Mouse (Mus musculus): ENCODE data around the gene Ankrd6. TPM values are rescaled to one million over a fixed set of nuclear protein-coding genes. Genes with fewer than 3 reads are reported as not detected.

Ankrd6 gene
- total and polyA plus RNA-seq, 3 experiments, result 0.61 to 5.9 (median 3.9) TPM

- Histone ChIP-seq H3K36me3 (replicated peaks) (no peaks in the 10 kb centered on the region), H3K4me3 (ENCODE audit: low read depth, low read length) (no peak overlapping the region)
- ATAC-seq (ENCODE audit: extremely low read depth, insufficient number of reproducible peaks, low FRiP score, poor library complexity, severe bottlenecking), result no peak
Measured at GRCm38 (mm10) chr4:32939964-32940363, 10.7 kb downstream of the Ankrd6 start.

GRCm38 (mm10) chr4:32939521-32939920 lies 11.1 kb downstream of the Ankrd6 start:
- no peaks in the 10 kb centered on the region for H3K36me3 ChIP-seq (replicated peaks)
- no peaks in the 10 kb centered on the region for H3K9me3 ChIP-seq (replicated peaks)
- H3K27me3 ChIP-seq (ENCODE audit: insufficient read depth, low read length), result peaks cover 9% of the 10 kb centered on the region
- TF ChIP-seq GATA1 (IDR thresholded peaks at IDR 0.05; ENCODE audit: borderline replicate concordance, low read length) (no peak), GATA2 (IDR thresholded peaks at IDR 0.05; ENCODE audit: borderline replicate concordance, low read depth, low read length) (no peak), TAL1 (conservative IDR thresholded peaks at IDR 0.05; ENCODE audit: low read depth, low read length) (no peak), CTCF (IDR thresholded peaks at IDR 0.05; ENCODE audit: low read depth, low read length) (no peak), POLR2AphosphoS5 (IDR thresholded peaks at IDR 0.05; ENCODE audit: insufficient replicate concordance, low read depth, low read length) (no peak)
- H3K4me3 ChIP-seq (ENCODE audit: low read depth, low read length), result no peak overlapping the region
- ATAC-seq (ENCODE audit: extremely low read depth, insufficient number of reproducible peaks, low FRiP score, poor library complexity, severe bottlenecking) (no peak), DNase-seq (ENCODE audit: low spot score) (no peak)
- H3K4me1 ChIP-seq (ENCODE audit: insufficient read depth, low read depth, low read length), result peaks cover 6% of the 10 kb centered on the region; the same call in 1 of the 2 replicates

More at GRCm38 (mm10) chr4:32939964-32940363, 10.7 kb downstream of the Ankrd6 start:
- DNase-seq (ENCODE audit: low spot score), result no peak
- H3K27me3 ChIP-seq (ENCODE audit: insufficient read depth, low read length), result peaks cover 9% of the 10 kb centered on the region
- TF ChIP-seq GATA2 (IDR thresholded peaks at IDR 0.05; ENCODE audit: borderline replicate concordance, low read depth, low read length) (no peak), GATA1 (IDR thresholded peaks at IDR 0.05; ENCODE audit: borderline replicate concordance, low read length) (no peak), CTCF (IDR thresholded peaks at IDR 0.05; ENCODE audit: low read depth, low read length) (no peak), POLR2AphosphoS5 (IDR thresholded peaks at IDR 0.05; ENCODE audit: insufficient replicate concordance, low read depth, low read length) (no peak), TAL1 (conservative IDR thresholded peaks at IDR 0.05; ENCODE audit: low read depth, low read length) (no peak)
- peaks cover 6% of the 10 kb centered on the region; the same call in 1 of the 2 replicates for H3K4me1 ChIP-seq (ENCODE audit: insufficient read depth, low read depth, low read length)
- H3K9me3 ChIP-seq (replicated peaks), result no peaks in the 10 kb centered on the region

- DNase-seq (ENCODE audit: low spot score) (no peak), ATAC-seq (ENCODE audit: extremely low read depth, insufficient number of reproducible peaks, low FRiP score, poor library complexity, severe bottlenecking) (no peak)
- H3K36me3 ChIP-seq (replicated peaks), result no peaks in the 10 kb centered on the region
- peaks cover 11% of the 10 kb centered on the region; the same call in 1 of the 2 replicates for H3K4me1 ChIP-seq (ENCODE audit: insufficient read depth, low read depth, low read length)
- TF ChIP-seq GATA2 (IDR thresholded peaks at IDR 0.05; ENCODE audit: borderline replicate concordance, low read depth, low read length) (no peak), GATA1 (IDR thresholded peaks at IDR 0.05; ENCODE audit: borderline replicate concordance, low read length) (no peak), TAL1 (conservative IDR thresholded peaks at IDR 0.05; ENCODE audit: low read depth, low read length) (no peak), CTCF (IDR thresholded peaks at IDR 0.05; ENCODE audit: low read depth, low read length) (no peak), POLR2AphosphoS5 (IDR thresholded peaks at IDR 0.05; ENCODE audit: insufficient replicate concordance, low read depth, low read length) (no peak)
- no peaks in the 10 kb centered on the region for H3K9me3 ChIP-seq (replicated peaks)
- peaks cover 9% of the 10 kb centered on the region for H3K27me3 ChIP-seq (ENCODE audit: insufficient read depth, low read length)
- no peak overlapping the region for H3K4me3 ChIP-seq (ENCODE audit: low read depth, low read length)
Measured at GRCm38 (mm10) chr4:32936762-32937341, 13.8 kb downstream of the Ankrd6 start.

GRCm38 (mm10) chr4:32932056-32932455 lies 18.6 kb downstream of the Ankrd6 start:
- no peaks in the 10 kb centered on the region for H3K9me3 ChIP-seq (replicated peaks)
- no peak for ATAC-seq (ENCODE audit: extremely low read depth, insufficient number of reproducible peaks, low FRiP score, poor library complexity, severe bottlenecking)
- DNase-seq (ENCODE audit: low spot score), result no peak
- H3K36me3 ChIP-seq (replicated peaks), result no peaks in the 10 kb centered on the region
- TF ChIP-seq GATA2 (IDR thresholded peaks at IDR 0.05; ENCODE audit: borderline replicate concordance, low read depth, low read length) (no peak), TAL1 (conservative IDR thresholded peaks at IDR 0.05; ENCODE audit: low read depth, low read length) (no peak), POLR2AphosphoS5 (IDR thresholded peaks at IDR 0.05; ENCODE audit: insufficient replicate concordance, low read depth, low read length) (no peak), GATA1 (IDR thresholded peaks at IDR 0.05; ENCODE audit: borderline replicate concordance, low read length) (no peak), CTCF (IDR thresholded peaks at IDR 0.05; ENCODE audit: low read depth, low read length) (no peak)
- H3K4me3 ChIP-seq (ENCODE audit: low read depth, low read length), result no peak overlapping the region
- H3K4me1 ChIP-seq (ENCODE audit: insufficient read depth, low read depth, low read length), result peaks cover 9% of the 10 kb centered on the region; the same call in 1 of the 2 replicates
- peaks cover 7% of the 10 kb centered on the region; the same call in 1 of the 2 replicates for H3K27me3 ChIP-seq (ENCODE audit: insufficient read depth, low read length)

GRCm38 (mm10) chr4:32929750-32930149 lies 20.9 kb downstream of the Ankrd6 start:
- H3K4me3 ChIP-seq (ENCODE audit: low read depth, low read length), result no peak overlapping the region
- no peaks in the 10 kb centered on the region for H3K36me3 ChIP-seq (replicated peaks)
- H3K27me3 ChIP-seq (ENCODE audit: insufficient read depth, low read length), result peaks cover 5% of the 10 kb centered on the region; the same call in 1 of the 2 replicates
- 0 out of 2 replicates have a peak, but pooled peaks cover 5% of the 10 kb centered on the region for H3K4me1 ChIP-seq (ENCODE audit: insufficient read depth, low read depth, low read length)
- TF ChIP-seq POLR2AphosphoS5 (IDR thresholded peaks at IDR 0.05; ENCODE audit: insufficient replicate concordance, low read depth, low read length), result no peak
- no peak for TF ChIP-seq CTCF (IDR thresholded peaks at IDR 0.05; ENCODE audit: low read depth, low read length)
- TF ChIP-seq TAL1 (conservative IDR thresholded peaks at IDR 0.05; ENCODE audit: low read depth, low read length), result no peak
- no peak for TF ChIP-seq GATA2 (IDR thresholded peaks at IDR 0.05; ENCODE audit: borderline replicate concordance, low read depth, low read length)
- TF ChIP-seq GATA1 (IDR thresholded peaks at IDR 0.05; ENCODE audit: borderline replicate concordance, low read length), result no peak
- no peaks in the 10 kb centered on the region for H3K9me3 ChIP-seq (replicated peaks)
- DNase-seq (ENCODE audit: low spot score) (no peak), ATAC-seq (ENCODE audit: extremely low read depth, insufficient number of reproducible peaks, low FRiP score, poor library complexity, severe bottlenecking) (no peak)

- Histone ChIP-seq H3K27me3 (ENCODE audit: insufficient read depth, low read length) (peaks cover 8% of the 10 kb centered on the region), H3K4me1 (ENCODE audit: insufficient read depth, low read depth, low read length) (0 out of 2 replicates have a peak, but pooled peaks cover 5% of the 10 kb centered on the region), H3K36me3 (replicated peaks) (no peaks in the 10 kb centered on the region), H3K4me3 (ENCODE audit: low read depth, low read length) (no peak overlapping the region), H3K9me3 (replicated peaks) (no peaks in the 10 kb centered on the region)
- TF ChIP-seq POLR2AphosphoS5 (IDR thresholded peaks at IDR 0.05; ENCODE audit: insufficient replicate concordance, low read depth, low read length) (no peak), GATA1 (IDR thresholded peaks at IDR 0.05; ENCODE audit: borderline replicate concordance, low read length) (no peak)
- DNase-seq (ENCODE audit: low spot score), result no peak
- no peak for ATAC-seq (ENCODE audit: extremely low read depth, insufficient number of reproducible peaks, low FRiP score, poor library complexity, severe bottlenecking)
Measured at GRCm38 (mm10) chr4:32928692-32929448, 21.8 kb downstream of the Ankrd6 start.

Data from G1E (cell line).